Mouse (Mus musculus): Measurements from ENCODE around the gene Pnliprp1. TPM values are rescaled to one million over a fixed set of nuclear protein-coding genes. Genes with fewer than 3 reads are reported as not detected.

Pnliprp1 gene
- polyA plus RNA-seq, 2 experiments from 2014 or later, result not detected

DNA sequence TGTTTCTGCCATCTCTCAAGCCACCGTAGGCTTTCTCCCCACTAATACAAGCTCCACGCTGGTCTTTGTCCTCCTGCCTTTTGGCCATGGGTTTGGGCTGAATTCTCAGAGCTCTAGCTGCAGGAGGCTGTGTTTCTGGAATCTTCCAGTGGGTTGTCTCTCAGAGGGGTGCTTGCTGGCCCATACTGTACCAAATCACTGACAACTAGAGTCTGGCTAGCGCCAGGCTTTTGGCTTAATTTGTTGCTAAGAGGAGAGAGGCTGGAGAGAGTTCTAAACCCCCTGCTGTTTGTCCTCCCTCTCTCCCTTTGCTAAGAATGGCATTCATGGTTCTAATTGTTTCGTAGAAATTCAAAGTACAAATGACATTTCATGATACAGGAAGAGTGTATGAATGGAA is 52.9 kb downstream of the Pnliprp1 start:
- no peak for ATAC-seq

DNA sequence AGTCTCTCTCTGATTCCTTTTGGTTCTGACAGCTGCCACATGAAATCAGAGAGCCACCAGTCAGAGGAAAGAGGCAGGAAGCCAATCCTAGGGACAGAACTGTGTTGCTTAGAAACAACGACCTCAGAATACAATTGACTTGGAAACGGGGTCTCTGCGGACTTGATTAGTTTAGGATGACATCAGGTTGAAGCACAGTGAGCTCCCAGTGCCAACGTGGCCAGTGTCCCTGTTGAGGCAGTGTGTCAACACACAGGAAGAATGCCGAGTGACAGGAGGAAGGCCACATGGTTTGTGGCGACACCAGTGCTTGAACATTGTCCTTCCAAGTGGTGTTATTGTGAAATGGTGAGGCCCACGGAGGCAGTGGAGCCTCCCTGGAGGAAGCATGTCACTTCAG is 55.3 kb downstream of the Pnliprp1 start:
- no peak for ATAC-seq

GRCm38 (mm10) chr19:58789194-58789593 is 60.5 kb downstream of the Pnliprp1 start:
- ATAC-seq, result no peak

Other genes with a start within 250 kb of the Pnliprp1 start
- gene Ccdc172, start 216.9 kb upstream of the Pnliprp1 start, polyA plus RNA-seq (2017; shearing (Covaris generic)), result not detected
- gene Pnlip, start 76.4 kb upstream of the Pnliprp1 start, polyA plus RNA-seq (2017; shearing (Covaris generic)), result not detected
- gene Pnliprp2, start 30.8 kb downstream of the Pnliprp1 start, polyA plus RNA-seq (2017; shearing (Covaris generic)), result not detected
- gene 1700019N19Rik, start 65.6 kb downstream of the Pnliprp1 start, polyA plus RNA-seq (2017; shearing (Covaris generic)), result not detected
- gene Eno4, start 214.5 kb downstream of the Pnliprp1 start, polyA plus RNA-seq (2017; shearing (Covaris generic)), result not detected
- 1 to 10 TPM in 1 of 2 experiments, under 1 TPM in 1; 0.81 to 1.5 TPM for gene Hspa12a, start 214.8 kb downstream of the Pnliprp1 start, polyA plus RNA-seq (2017; shearing (Covaris generic))